Mouse (Mus musculus) layer of hippocampus, adult 18-20 months (tissue): ENCODE results near the gene Ccdc189. TPM values are rescaled to one million over a fixed set of nuclear protein-coding genes. Genes with fewer than 3 reads are reported as not detected.
A peak's percentile ranks its signal among the peaks of the same experiment; 100 is the strongest.
"Not testable (repeated sequence)": the region's sequence is repeated elsewhere in the genome, so short reads cannot be mapped to it uniquely, and the experiment has no call there.

Source experiments
- DNase-seq, 2 experiments: peaks; one replicate each; pipeline ENCODE4 v3.0.0; 2022; ENCODE audit warnings: low spot score in 2 of 2
- long read RNA-seq: library from polyadenylated mRNA; stranded (forward); transcript quantifications from one replicate; pipeline ENCODE4 v2.0.0, GENCODE M21; 2021
- total RNA-seq, 2 experiments: library from RNA; stranded (reverse); gene quantifications; 2 replicates each; pipeline ENCODE4 v1.2.3; 2021

The Ccdc189 gene
- total RNA-seq: 10 to 100 TPM in 1 of 2 experiments, 1 to 10 TPM in 1; 9.5 to 10.4 TPM
- long read RNA-seq, partial matches to known transcripts: 0 of 9 reads
- long read RNA-seq, other reads (novel, unspliced or antisense): 5 of 9 reads

- DNase-seq: peak; percentile 94 to 97
Measured at GRCm38 (mm10) chr7:127588011-127588871, at the start of gene Ccdc189, which contains the start of gene Rnf40. Gene Ccdc189 (minus strand): TSS chr7:127588595. Gene Rnf40 (plus strand): TSS chr7:127588767.

GRCm38 (mm10) chr7:127636963-127637362 is 48.6 kb upstream of the Ccdc189 start:
- peak; percentile 73 to 80 for DNase-seq

- DNase-seq: no peak
Measured at GRCm38 (mm10) chr7:127631416-127631815, 43.0 kb upstream of the Ccdc189 start.

- DNase-seq: no peak
Measured at GRCm38 (mm10) chr7:127628646-127629045, 40.3 kb upstream of the Ccdc189 start.

GRCm38 (mm10) chr7:127626471-127626870 is 38.1 kb upstream of the Ccdc189 start:
- no peak for DNase-seq

- no peak for DNase-seq
Measured at GRCm38 (mm10) chr7:127626039-127626438, 37.6 kb upstream of the Ccdc189 start.

GRCm38 (mm10) chr7:127618402-127618801 is 30.0 kb upstream of the Ccdc189 start:
- not testable (repeated sequence) for DNase-seq

GRCm38 (mm10) chr7:127617962-127618361 is 29.6 kb upstream of the Ccdc189 start:
- no peak for DNase-seq

- DNase-seq: no peak
Measured at GRCm38 (mm10) chr7:127616881-127617280, 28.5 kb upstream of the Ccdc189 start.

GRCm38 (mm10) chr7:127616336-127616735 is 27.9 kb upstream of the Ccdc189 start:
- DNase-seq: no peak

- peak; percentile 50 to 75 for DNase-seq
Measured at GRCm38 (mm10) chr7:127614891-127615843, 26.8 kb upstream of the Ccdc189 start, which contains the start of gene Zfp629. Gene Zfp629 (minus strand): TSS chr7:127615797.

- DNase-seq: no peak
Measured at GRCm38 (mm10) chr7:127614511-127614890, 26.1 kb upstream of the Ccdc189 start.

- no peak for DNase-seq
Measured at GRCm38 (mm10) chr7:127614091-127614490, 25.7 kb upstream of the Ccdc189 start.

- no peak for DNase-seq
Measured at GRCm38 (mm10) chr7:127613501-127613900, 25.1 kb upstream of the Ccdc189 start.

- no peak for DNase-seq
Measured at GRCm38 (mm10) chr7:127611561-127611960, 23.2 kb upstream of the Ccdc189 start.

GRCm38 (mm10) chr7:127611011-127611410 is 22.6 kb upstream of the Ccdc189 start:
- no peak for DNase-seq

GRCm38 (mm10) chr7:127607150-127607549 is 18.8 kb upstream of the Ccdc189 start:
- no peak for DNase-seq

GRCm38 (mm10) chr7:127604256-127604655 is 15.9 kb upstream of the Ccdc189 start:
- no peak for DNase-seq

GRCm38 (mm10) chr7:127602903-127603302 is 14.5 kb upstream of the Ccdc189 start:
- DNase-seq: no peak

GRCm38 (mm10) chr7:127601735-127602134 is 13.3 kb upstream of the Ccdc189 start:
- no peak for DNase-seq

- DNase-seq: no peak
Measured at GRCm38 (mm10) chr7:127600612-127601011, 12.2 kb upstream of the Ccdc189 start.
